Mouse (Mus musculus) layer of hippocampus, postnatal 10 days (tissue): ENCODE results near the gene Syne2. TPM values are rescaled to one million over a fixed set of nuclear protein-coding genes. Genes with fewer than 3 reads are reported as not detected.
A peak's percentile ranks its signal among the peaks of the same experiment; 100 is the strongest.
"Not testable (repeated sequence)": the region's sequence is repeated elsewhere in the genome, so short reads cannot be mapped to it uniquely, and the experiment has no call there.

Source experiments
- DNase-seq, 2 experiments: peaks; one replicate each; pipeline ENCODE4 v3.0.0; 2021; ENCODE audit warnings: low spot score in 2 of 2
- long read RNA-seq: library from polyadenylated mRNA; stranded (forward); transcript quantifications from one replicate; pipeline ENCODE4 v2.0.0, GENCODE M21; 2023
- total RNA-seq, 2 experiments: library from RNA; stranded (reverse); gene quantifications; 2 replicates each; pipeline ENCODE4 v1.2.3; 2021

Gene Syne2
- total RNA-seq = 10 to 100 TPM; 29.2 to 29.4 TPM
- long read RNA-seq, partial matches to known transcripts = 2 of 10 reads
- long read RNA-seq, other reads (novel, unspliced or antisense) = 8 of 10 reads

DNA sequence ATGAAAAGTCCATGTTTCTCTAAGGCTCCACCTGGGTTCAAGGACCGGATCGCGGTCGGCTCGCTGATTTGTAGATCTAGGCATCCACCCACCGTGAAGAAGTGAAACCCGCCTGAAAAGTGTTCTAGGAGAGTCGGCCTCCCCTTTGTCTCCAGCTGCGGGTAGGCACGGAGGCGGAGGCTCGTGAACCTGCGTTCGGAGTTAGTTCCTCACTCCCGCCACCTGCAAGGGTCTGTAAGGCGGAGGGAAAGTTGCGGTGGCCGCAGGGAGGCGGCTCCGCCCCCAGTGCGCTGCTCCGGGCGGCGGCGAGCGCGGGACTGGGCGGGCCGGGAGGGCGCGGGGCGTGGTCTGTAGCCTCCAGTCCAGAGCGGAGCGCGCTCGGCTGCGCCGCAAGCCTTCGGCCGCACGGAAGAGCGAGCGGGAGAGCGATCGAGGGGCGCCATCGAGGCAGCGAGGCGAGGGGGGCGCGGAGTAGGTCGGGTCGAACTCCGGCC, at the start of gene Syne2:
Syne2 (plus strand) TSS at position 176 of the 494 bp plus-strand sequence.
- peak; percentile 64 to 75 for DNase-seq

GRCm38 (mm10) chr12:75771410-75771809, 46.5 kb upstream of the Syne2 start:
- DNase-seq = no peak

- peak; percentile 49 to 51 for DNase-seq
Measured at GRCm38 (mm10) chr12:75772424-75773034, 45.4 kb upstream of the Syne2 start.

DNA sequence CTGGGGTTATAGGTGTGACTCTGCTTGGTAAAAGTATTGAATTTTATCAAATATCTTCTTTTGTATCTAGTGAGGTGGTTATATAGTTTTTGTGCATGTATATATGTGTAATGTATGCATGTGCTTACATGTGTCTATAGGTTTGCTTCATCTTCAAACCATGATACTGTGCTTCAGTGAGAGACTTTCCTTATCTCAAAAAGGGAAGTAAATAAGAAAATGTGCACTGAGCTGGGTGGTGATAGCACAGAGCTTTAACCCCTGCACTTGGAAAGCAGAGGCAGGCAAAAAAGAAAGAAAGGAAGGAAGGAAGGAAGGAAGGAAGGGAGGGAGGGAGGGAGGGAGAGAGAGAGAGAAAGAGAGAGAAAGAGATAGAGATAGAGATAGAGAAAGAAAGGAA, 36.5 kb upstream of the Syne2 start:
- DNase-seq = no peak

DNA sequence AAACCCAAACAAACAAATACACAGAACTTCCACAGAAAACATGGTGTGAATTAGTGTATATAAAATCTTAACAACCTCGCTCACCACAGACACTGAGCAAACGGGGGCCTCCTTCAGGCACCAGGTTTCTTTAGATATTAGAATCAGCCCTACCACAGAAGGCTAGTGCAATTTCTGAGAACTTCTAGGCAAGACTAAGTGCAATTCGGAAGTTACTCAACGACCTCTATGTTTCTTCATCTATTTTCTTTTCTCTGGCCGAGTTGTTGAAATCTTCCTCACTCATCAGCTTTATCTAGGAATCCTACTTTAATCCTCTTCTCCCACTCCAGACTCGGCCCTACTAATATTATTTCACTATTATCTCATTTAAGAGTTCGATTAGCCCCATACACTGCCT, 35.9 kb upstream of the Syne2 start:
- no peak for DNase-seq

- DNase-seq = no peak
Measured at GRCm38 (mm10) chr12:75784271-75784751, 33.6 kb upstream of the Syne2 start.

DNA sequence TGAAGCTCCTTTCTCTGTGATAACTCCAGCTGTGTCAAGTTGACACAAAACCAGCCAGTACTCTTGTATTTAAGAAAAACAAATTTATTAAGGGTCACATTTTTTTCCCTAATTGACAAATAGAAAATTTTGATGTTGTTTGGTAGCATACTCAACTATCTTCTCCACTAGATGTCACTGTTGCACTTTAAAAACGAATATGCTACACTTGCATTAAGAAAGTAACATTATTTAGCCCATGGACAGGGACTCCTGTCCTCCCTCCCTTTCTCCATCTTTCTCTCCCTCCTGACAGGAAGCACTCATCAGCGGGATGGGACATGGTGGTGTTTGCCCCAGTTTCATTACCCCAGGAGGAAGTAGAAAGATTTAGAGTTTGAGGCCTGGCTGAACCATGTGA, 31.3 kb upstream of the Syne2 start:
- not testable (repeated sequence) for DNase-seq

DNA sequence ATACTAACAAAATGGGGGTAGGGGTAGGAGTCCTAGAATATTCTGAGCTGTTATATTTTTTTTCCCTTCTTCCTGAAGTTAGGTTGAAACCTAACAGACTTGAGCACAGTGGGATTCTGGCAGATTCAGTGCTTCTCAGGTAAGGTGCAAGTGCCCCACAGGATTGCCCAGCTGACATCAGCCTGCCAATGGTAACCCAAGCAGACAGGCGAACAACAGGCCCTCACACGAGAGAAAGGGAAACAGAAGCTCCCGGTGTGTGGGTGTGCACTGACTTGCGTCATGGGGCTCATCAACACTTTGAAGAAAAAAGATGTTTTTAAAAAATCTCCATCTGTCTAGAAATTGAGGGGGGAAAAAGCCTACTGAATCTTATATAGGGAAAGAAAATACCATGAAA, 28.5 kb upstream of the Syne2 start:
- peak in 1 of 2 experiments; percentile 29 for DNase-seq

- no peak for DNase-seq
Measured at GRCm38 (mm10) chr12:75794527-75794926, 23.4 kb upstream of the Syne2 start.

DNA sequence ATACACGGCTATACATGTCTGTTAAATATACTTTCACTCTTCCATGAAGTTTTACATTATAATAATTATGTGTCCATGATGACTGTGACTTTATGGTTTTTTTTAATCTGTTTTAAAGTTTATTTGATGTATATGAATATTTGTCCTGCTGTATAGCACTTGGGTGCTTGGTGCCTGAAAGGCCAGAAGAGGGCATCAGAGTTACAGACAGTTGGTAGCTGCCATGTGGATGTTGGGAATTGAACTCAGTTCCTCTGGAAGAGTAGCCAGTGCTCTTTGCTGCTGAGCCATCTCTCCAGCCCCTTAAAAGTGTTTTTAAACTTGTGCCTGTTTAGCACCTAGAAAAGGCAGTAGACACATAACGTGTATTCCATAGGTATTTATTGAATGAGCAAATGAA, 21.4 kb upstream of the Syne2 start:
- DNase-seq = no peak

GRCm38 (mm10) chr12:75806281-75806680, 11.7 kb upstream of the Syne2 start:
- no peak for DNase-seq

- no peak for DNase-seq
Measured at GRCm38 (mm10) chr12:75813766-75814165, 4.2 kb upstream of the Syne2 start.

DNA sequence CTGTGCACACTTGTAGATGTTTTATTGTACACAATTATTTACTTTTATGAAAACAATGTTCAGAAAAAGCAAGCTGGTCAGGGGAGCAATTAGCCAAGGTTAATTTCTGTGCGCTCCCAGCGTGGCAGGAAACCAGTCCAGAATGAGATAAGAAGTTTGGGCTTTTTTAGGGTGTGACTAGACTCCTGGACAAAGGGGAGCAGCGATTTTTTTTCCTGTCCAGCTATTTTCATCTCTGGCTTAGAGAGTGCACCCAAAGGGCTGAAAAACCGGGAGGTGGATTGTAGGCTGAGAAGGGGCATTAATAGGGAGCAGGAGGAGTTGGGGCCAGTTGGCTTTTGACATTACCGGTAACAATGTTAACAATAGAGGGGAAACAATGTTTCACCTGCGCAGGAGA, 3.4 kb upstream of the Syne2 start:
- DNase-seq = no peak

GRCm38 (mm10) chr12:75816981-75817856, 715 bp upstream of the Syne2 start:
- no peak for DNase-seq

DNA sequence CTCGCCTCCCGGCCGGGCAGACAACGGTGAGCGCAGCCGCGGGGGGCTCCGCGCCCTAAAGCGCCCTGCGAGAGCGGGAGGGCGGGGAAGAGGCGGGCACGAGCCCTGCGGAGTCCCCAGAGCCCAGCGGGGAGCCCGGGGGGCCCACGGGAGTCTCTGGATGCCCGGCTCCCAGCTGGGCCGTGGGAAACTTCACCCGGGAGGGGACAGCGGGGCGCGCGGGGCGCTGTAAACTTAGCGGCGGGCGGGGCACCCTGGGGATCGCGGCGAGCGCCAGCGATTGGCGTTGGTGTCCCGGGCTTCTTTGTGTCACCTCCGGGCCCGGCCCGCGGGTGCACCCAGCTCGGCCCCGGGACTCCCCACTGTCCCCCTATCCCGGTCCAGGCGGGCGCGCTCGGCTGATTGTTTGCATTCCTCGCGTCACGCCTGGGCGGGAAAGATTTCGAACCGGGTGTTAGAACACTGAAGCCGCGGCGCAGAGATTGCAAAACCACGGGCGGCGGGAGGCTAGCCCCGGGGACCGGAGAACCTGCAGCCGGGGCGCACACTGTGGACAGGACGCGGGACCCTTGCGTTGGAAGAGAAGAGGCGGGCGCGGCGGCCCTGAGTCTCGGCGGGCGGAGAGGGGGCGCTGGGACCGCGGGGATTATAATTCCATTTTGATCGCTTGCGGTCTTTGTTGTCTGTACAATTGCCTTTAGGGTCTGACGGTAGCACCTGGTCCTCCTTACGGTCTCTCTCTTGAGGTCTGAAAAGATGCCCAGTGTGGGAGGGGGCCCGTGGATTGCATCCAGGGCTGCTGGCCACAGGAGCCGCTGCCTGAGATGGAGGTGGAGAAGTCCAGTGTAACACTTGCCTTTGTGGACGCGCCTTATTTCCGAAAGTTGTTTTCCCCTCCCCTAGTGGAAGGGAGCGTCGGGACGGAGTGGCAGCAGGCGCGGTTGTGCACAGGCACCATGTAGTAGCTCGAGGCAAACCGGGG, 810 bp downstream of the Syne2 start:
- DNase-seq = peak; percentile 46 to 64

GRCm38 (mm10) chr12:75819481-75819880, 1.5 kb downstream of the Syne2 start:
- DNase-seq = no peak

GRCm38 (mm10) chr12:75820216-75820615, 2.3 kb downstream of the Syne2 start:
- no peak for DNase-seq

DNA sequence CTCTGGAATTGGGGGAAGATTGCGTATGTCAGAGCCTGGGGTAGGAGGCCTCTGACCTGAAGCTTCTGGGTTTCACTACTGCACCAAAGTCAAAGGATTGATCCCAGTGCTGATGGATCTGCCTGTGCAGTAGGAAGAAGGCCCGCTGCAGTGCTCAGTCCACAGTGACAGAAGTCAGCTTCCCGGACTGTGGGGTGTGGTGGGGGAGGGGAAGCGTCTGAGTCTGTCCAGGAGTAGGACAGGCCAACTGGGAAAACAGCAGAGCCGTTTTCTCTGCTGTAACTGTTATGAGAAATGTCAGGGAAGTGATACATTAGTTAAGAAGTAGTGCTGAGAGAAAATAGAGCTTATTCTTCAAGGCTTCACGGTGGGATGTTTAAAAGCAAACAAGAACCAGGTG, 4.2 kb downstream of the Syne2 start:
- no peak for DNase-seq

GRCm38 (mm10) chr12:75823475-75823874, 5.5 kb downstream of the Syne2 start:
- DNase-seq = no peak

GRCm38 (mm10) chr12:75825458-75825857, 7.5 kb downstream of the Syne2 start:
- DNase-seq = no peak
